Mouse (Mus musculus) forebrain, postnatal 0 days (tissue): ENCODE data around the gene Nfkbie. TPM values are rescaled to one million over a fixed set of nuclear protein-coding genes. Genes with fewer than 3 reads are reported as not detected.

Source experiments
- ATAC-seq: fragments of 200-750 bp; cut with Nextera tagmentation; 2 replicates; pipeline ENCODE4 v1.8.0; 2017; ENCODE audit warnings: mild to moderate bottlenecking, moderate library complexity
- DNase-seq: peaks from one replicate; pipeline ENCODE4 v3.0.0-alpha.2; 2015
- H3K27ac ChIP-seq: fragments of 300-500 bp; sonication (generic); 2 replicates; pipeline ENCODE4 v1.5.1; 2014; ENCODE audit warnings: low read depth, mild to moderate bottlenecking, antibody characterized with exemption, low read length, moderate library complexity, mixed read lengths
- H3K27me3 ChIP-seq: fragments of 300-500 bp; sonication (generic); 2 replicates; pipeline ENCODE4 v1.6.1; 2014; ENCODE audit warnings: mild to moderate bottlenecking, low read length, mixed read lengths; ENCODE audit not compliant: insufficient read depth
- H3K36me3 ChIP-seq: fragments of 300-500 bp; sonication (generic); 2 replicates; pipeline ENCODE4 v1.6.1; 2014; ENCODE audit warnings: mild to moderate bottlenecking, moderate library complexity; ENCODE audit not compliant: insufficient read depth
- H3K4me1 ChIP-seq: fragments of 300-500 bp; sonication (generic); 2 replicates; pipeline ENCODE4 v1.6.1; 2014; ENCODE audit warnings: antibody characterized with exemption; ENCODE audit not compliant: insufficient read depth
- H3K4me2 ChIP-seq: fragments of 300-500 bp; sonication (generic); 2 replicates; pipeline ENCODE4 v1.6.1; 2014; ENCODE audit warnings: low read depth, mild to moderate bottlenecking, moderate library complexity
- H3K4me3 ChIP-seq: fragments of 300-500 bp; sonication (generic); 2 replicates; pipeline ENCODE4 v1.5.1; 2014; ENCODE audit warnings: low read depth, low read length, mixed read lengths
- H3K9ac ChIP-seq: fragments of 300-500 bp; sonication (generic); 2 replicates; pipeline ENCODE4 v1.6.1; 2014; ENCODE audit warnings: mild to moderate bottlenecking
- H3K9me3 ChIP-seq: fragments of 300-500 bp; sonication (generic); 2 replicates; pipeline ENCODE4 v1.6.1; 2016; ENCODE audit warnings: low read length
- CTCF ChIP-seq: sonication (generic); IDR thresholded peaks from 2 replicates; pipeline ENCODE4 v1.5.1; 2016; ENCODE audit warnings: antibody characterized with exemption, control low read depth, low read depth
- WGBS: fragments of 180-500 bp; shearing (Covaris S2); extraction: QIAGEN DNeasy Blood & Tissue Kit; methylation state at CpG from one replicate; pipeline ENCODE4 v1.1.7; 2014; 5-methylcytosine and 5-hydroxymethylcytosine counted together
- polyA plus RNA-seq: library from polyadenylated mRNA; unstranded; fragments of >200 nt; fragmentation: Nextera tagmentation; extraction: Ambion mirVana; gene quantifications from 2 replicates; pipeline ENCODE4 v1.2.1, GENCODE M21; 2015
- total RNA-seq: library from RNA; depleted of rRNA; stranded (reverse); fragments of >200 nt; gene quantifications from 2 replicates; pipeline ENCODE4 v1.2.3, GENCODE M21; 2014

The Nfkbie gene
- total and polyA plus RNA-seq, 2 experiments from 2014 or later: 2.7 to 2.8 TPM

DNA sequence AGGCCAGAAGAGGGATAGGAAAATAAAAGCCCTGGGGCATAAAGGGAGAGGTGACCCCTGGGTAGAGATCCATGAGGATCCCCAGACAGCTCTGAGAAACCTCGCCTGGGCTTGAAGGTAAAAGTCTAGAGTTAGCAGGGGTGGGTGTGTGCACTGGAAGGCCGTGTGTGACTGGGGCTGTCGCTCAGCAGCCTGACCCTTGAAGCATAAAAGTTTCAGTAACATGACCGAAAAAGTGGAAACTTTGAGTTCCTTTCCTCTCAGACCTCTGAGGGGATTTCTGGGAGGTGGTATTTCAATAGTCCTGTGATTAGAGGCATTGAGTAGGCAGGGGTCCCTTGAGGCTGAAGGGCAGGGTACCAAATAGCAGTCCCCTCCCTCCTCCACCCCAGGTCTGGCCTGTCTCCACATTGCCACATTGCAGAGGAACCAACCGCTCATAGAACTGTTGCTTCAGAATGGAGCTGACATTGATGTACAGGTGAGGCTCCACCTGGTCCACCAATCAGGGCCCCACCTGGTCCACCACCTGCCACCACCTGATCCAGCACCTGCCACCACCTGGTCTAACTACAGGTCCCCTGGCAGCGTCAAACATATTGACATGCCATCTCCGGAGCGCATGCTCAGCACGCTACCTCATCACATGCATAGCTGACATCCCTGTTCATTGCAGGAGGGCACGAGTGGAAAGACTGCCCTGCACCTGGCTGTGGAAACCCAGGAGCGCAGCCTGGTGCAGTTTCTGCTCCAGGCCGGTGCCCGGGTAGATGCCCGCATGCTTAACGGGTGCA lies 4.4 kb downstream of the Nfkbie start:
- no peak for DNase-seq
- Histone ChIP-seq H3K27ac (no peak overlapping the region), H3K27me3 (no peaks in the 10 kb centered on the region), H3K9ac (no peak overlapping the region), H3K4me2 (no peak overlapping the region), H3K4me1 (peaks cover 6% of the 10 kb centered on the region; the same call in 1 of the 2 replicates), H3K9me3 (no peaks in the 10 kb centered on the region), H3K4me3 (no peak overlapping the region), H3K36me3 (no peaks in the 10 kb centered on the region)
- no peak for TF ChIP-seq CTCF
- WGBS: 87% methylated on average over 15 of the region's 15 CpGs
- ATAC-seq: no peak

DNA sequence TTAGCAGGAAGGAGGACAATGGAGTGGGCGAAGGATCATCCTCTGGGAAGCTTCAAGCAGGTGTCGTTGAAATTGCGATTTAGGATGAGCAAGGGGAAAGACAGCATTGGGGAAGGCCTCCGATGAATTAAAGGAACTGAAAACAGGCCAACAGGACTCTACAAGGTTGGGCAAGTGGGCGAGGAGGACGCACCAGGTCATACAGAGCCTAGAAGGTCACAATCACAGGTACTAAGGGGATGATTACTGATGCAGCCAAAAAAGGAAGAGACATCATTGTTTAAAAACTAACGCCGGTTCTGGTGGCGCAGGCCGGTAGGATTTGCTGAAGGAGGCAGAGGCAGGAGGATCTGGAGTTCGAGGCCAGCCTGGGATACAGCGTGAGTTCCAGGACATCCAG lies 7.7 kb downstream of the Nfkbie start:
- H3K9ac ChIP-seq: no peak overlapping the region
- WGBS: 80% methylated on average over 12 of the region's 12 CpGs
- no peak for ATAC-seq
- H3K9me3 ChIP-seq: no peaks in the 10 kb centered on the region
- TF ChIP-seq CTCF: no peak
- no peak for DNase-seq
- no peaks in the 10 kb centered on the region for H3K27me3 ChIP-seq
- no peak overlapping the region for H3K4me3 ChIP-seq
- peaks cover 30% of the 10 kb centered on the region for H3K36me3 ChIP-seq
- H3K4me1 ChIP-seq: no peaks in the 10 kb centered on the region; the same call in 1 of the 2 replicates
- H3K27ac ChIP-seq: no peak overlapping the region
- H3K4me2 ChIP-seq: peak overlapping the region; percentile 98; the same call in 1 of the 2 replicates

DNA sequence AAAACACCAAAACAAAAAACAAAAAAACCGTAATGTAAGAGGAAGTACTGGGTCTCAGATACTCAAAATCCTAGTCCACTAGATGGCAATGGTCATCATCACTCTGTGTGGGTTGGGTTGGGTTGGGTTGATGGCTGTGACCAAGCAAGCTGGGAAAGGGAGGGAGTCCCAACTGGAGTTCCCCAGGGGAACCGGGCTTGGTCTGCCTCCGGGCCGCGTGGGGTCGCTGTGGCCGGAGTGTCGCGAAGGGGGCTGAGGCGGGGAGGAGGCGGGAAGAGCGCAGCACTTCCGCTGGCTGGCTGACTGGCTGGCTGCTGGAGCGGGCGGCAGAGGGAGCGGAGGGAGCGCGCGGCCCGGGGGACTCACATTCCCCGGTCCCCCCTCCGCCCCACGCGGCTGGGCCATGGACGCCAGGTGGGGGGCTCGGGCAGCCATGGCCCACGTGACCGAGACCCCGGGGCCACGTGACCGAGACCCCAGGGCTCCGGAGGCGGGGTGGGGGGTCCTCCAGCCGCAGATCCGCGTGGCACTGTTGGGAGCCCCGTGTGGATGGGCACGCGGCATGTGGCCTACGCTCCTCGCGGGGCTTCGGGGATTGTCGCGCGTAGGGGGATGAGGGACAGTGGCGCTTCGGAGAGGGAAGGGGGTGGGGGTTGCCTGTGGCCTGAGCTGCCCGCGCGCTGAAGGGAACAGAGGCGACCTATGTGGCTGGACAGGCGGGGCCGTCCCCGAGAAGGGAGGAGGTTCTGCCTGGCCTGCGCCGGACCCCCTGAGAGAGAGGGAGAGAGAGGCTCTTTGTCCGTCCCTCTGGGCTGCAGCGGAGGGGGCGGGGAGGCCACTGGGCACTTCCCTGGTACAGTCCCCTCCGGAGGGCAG lies 8.4 kb downstream of the Nfkbie start, which contains the start of gene Slc35b2:
Gene Slc35b2 (plus strand): TSS at position 220 of the 876 bp plus-strand sequence.
- Histone ChIP-seq H3K9me3 (no peaks in the 10 kb centered on the region), H3K4me2 (peak within 1 kb of the TSS; percentile 98), H3K4me1 (no peaks in the 10 kb centered on the region; the same call in 1 of the 2 replicates), H3K27ac (peak within 1 kb of the TSS; percentile 80), H3K36me3 (peaks cover 37% of the 10 kb centered on the region), H3K27me3 (no peaks in the 10 kb centered on the region), H3K4me3 (peak within 1 kb of the TSS; percentile 84), H3K9ac (peak within 1 kb of the TSS; percentile 89)
- peak; percentile 94 for ATAC-seq
- DNase-seq: peak; percentile 94
- WGBS: 1% methylated on average over 45 of the region's 61 CpGs
- TF ChIP-seq CTCF: peak; percentile 93

DNA sequence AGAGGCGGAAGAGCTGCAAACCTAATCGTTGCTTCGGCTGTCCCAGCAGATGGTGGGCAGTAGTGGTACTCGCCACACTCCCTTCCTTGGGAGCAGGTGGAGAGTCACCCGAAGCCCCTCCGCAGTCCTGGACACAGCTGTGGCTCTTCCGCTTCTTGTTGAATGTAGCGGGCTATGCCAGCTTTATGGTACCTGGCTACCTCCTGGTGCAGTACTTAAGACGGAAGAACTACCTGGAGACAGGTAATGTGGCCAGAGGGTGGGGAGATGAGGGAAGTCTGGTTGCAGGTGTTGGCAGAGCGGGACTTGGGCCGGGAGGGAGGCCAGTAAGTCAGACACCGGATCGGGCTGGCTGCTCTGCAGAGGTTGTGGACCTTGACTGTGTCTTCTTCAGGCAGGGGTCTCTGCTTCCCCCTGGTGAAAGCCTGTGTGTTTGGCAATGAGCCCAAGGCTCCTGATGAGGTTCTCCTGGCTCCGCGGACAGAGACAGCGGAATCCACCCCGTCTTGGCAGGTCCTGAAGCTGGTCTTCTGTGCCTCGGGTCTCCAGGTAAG lies 9.1 kb downstream of the Nfkbie start:
- Histone ChIP-seq H3K4me3 (peak overlapping the region; percentile 84), H3K36me3 (peaks cover 44% of the 10 kb centered on the region), H3K4me1 (no peaks in the 10 kb centered on the region; the same call in 1 of the 2 replicates), H3K27ac (peak overlapping the region; percentile 80), H3K27me3 (no peaks in the 10 kb centered on the region), H3K9me3 (no peaks in the 10 kb centered on the region), H3K4me2 (peak overlapping the region; percentile 98), H3K9ac (peak overlapping the region; percentile 89)
- 8% methylated on average over 18 of the region's 18 CpGs for WGBS
- DNase-seq (no peak), ATAC-seq (no peak)
- TF ChIP-seq CTCF: no peak

DNA sequence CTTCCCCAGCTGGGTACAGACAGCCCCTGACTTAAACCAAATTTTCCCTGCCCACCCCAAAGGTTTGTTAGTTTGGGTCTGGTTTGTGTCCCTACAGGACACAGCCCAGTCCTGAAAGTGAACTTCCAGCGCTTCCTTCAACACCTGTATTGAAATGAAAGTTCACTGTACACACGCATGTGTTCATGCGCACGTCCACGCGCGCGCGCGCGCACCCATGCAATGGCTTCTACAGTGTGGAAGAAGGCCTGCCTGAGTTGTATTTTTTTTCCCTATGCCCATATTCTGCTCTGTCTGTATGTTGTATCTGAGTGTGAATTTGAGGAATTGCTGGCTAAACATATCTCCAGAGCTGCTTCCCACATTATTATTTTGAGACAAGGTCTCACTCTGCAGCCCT lies 9.6 kb downstream of the Nfkbie start:
- no peak for DNase-seq
- no peak for TF ChIP-seq CTCF
- Histone ChIP-seq H3K27me3 (no peaks in the 10 kb centered on the region), H3K27ac (no peak overlapping the region), H3K4me2 (peak overlapping the region; percentile 98), H3K9me3 (no peaks in the 10 kb centered on the region), H3K36me3 (peaks cover 49% of the 10 kb centered on the region), H3K9ac (peak overlapping the region; percentile 89; the same call in 1 of the 2 replicates), H3K4me3 (peak overlapping the region; percentile 84), H3K4me1 (no peaks in the 10 kb centered on the region; the same call in 1 of the 2 replicates)
- no peak for ATAC-seq
- WGBS: 95% methylated on average over 11 of the region's 11 CpGs

DNA sequence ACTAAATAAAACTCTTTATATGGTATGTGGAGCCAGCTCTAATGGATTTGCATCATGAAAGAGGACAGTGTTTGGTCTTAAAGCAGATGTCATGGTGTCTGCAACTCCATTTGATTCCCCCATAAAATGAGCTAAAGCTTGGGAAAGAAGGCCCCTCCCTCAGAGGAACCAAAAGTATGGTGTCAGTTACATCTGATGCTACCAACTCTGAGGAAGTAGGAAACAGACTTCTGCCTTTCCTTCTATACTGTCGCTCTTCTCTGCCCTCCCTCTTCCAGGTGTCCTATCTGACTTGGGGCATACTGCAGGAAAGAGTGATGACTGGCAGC lies 10.5 kb downstream of the Nfkbie start:
- Histone ChIP-seq H3K27ac (no peak overlapping the region), H3K4me1 (no peaks in the 10 kb centered on the region; the same call in 1 of the 2 replicates), H3K4me2 (no peak overlapping the region), H3K27me3 (no peaks in the 10 kb centered on the region), H3K36me3 (peaks cover 58% of the 10 kb centered on the region), H3K4me3 (no peak overlapping the region), H3K9ac (no peak overlapping the region), H3K9me3 (no peaks in the 10 kb centered on the region)
- DNase-seq (no peak), ATAC-seq (no peak)
- TF ChIP-seq CTCF: no peak
- WGBS: 85% methylated on average over 1 of the region's 1 CpGs
